Mouse (Mus musculus) CH12.LX (cell line): ENCODE measurements at regions not wholly inside any gene's neighbourhood (a gene's known extent, or its start where the extent isn't known, plus 50 kb on each side); places are given as distances from the start of the nearest gene placed in this dataset.

Experiments used
- DNase-seq: peaks from one replicate; pipeline ENCODE4 v3.0.0-alpha.2; 2013; ENCODE audit errors: extremely low read depth
- H3K27ac ChIP-seq: 2 replicates; pipeline ENCODE4 v1.5.1; 2012; ENCODE audit warnings: low read depth, mild to moderate bottlenecking, control low read depth, moderate library complexity; ENCODE audit not compliant: insufficient read depth
- H3K27me3 ChIP-seq: replicated peaks from 2 replicates; pipeline ENCODE3; 2012; ENCODE audit warnings: inconsistent platforms
- H3K36me3 ChIP-seq, 2 experiments: replicated peaks in 1 of 2; 2 replicates each; pipeline versions ENCODE3 to v1.6.1; 2012; ENCODE audit warnings: inconsistent platforms in 1 of 2, low read length in 1 of 2, mild to moderate bottlenecking in 1 of 2, mixed read lengths in 1 of 2, moderate library complexity in 1 of 2; ENCODE audit not compliant: control insufficient read depth in 1 of 2, insufficient read depth in 1 of 2
- H3K4me1 ChIP-seq, 2 experiments: 2 replicates each; pipeline ENCODE4 v1.6.1; 2012; ENCODE audit warnings: inconsistent platforms in 1 of 2, moderate library complexity in 1 of 2; ENCODE audit not compliant: insufficient read depth in 2 of 2, control insufficient read depth in 1 of 2
- H3K4me2 ChIP-seq: 2 replicates; pipeline ENCODE4 v1.6.1; 2012; ENCODE audit warnings: low read depth, mild to moderate bottlenecking, control low read depth; ENCODE audit not compliant: poor library complexity, insufficient read depth, severe bottlenecking
- H3K4me3 ChIP-seq, 3 experiments: fragments of 150-350 bp in 1 of 3; sonication (generic) in 1 of 3; replicated peaks in 1 of 3; 2 replicates each; pipeline versions ENCODE3 to v1.5.1; 2011 to 2012; ENCODE audit warnings: low read depth in 2 of 3, low read length in 2 of 3, mild to moderate bottlenecking in 2 of 3, moderate library complexity in 2 of 3, control low read depth in 1 of 3, improper control_type of control experiment in 1 of 3, inconsistent platforms in 1 of 3, mixed read lengths in 1 of 3; ENCODE audit not compliant: poor library complexity in 1 of 3
- H3K79me2 ChIP-seq: replicated peaks from 2 replicates; pipeline ENCODE4 v1.6.1; 2012; ENCODE audit warnings: mild to moderate bottlenecking, moderate library complexity; ENCODE audit not compliant: control insufficient read depth, poor library complexity, insufficient read depth, severe bottlenecking; ENCODE audit errors: extremely low read depth
- H3K9ac ChIP-seq: 2 replicates; pipeline ENCODE4 v1.6.1; 2012; ENCODE audit warnings: low read depth, mild to moderate bottlenecking, control low read depth, moderate library complexity; ENCODE audit not compliant: insufficient read depth
- H3K9me3 ChIP-seq: replicated peaks from 2 replicates; pipeline ENCODE3; 2012; ENCODE audit warnings: low read length, inconsistent platforms, mixed read lengths
- BHLHE40 ChIP-seq: IDR thresholded peaks from 2 replicates; pipeline ENCODE4 v1.6.1; 2011; ENCODE audit warnings: mild to moderate bottlenecking, low read depth, low read length, improper control_type of control experiment
- CHD1 ChIP-seq: IDR thresholded peaks from 2 replicates; pipeline ENCODE4 v1.6.1; 2012; ENCODE audit warnings: low read depth, low read length, improper control_type of control experiment, inconsistent platforms
- CHD2 ChIP-seq: IDR thresholded peaks from 2 replicates; pipeline ENCODE4 v1.6.1; 2011; ENCODE audit warnings: low read length, improper control_type of control experiment
- CTCF ChIP-seq, 2 experiments: IDR thresholded peaks in 1 of 2; conservative IDR thresholded peaks in 1 of 2; 2 replicates each; pipeline ENCODE4 v1.5.1; 2011 to 2012; ENCODE audit warnings: low read depth in 2 of 2, low read length in 2 of 2, improper control_type of control experiment in 1 of 2, inconsistent platforms in 1 of 2, mild to moderate bottlenecking in 1 of 2, moderate library complexity in 1 of 2
- E2F4 ChIP-seq: IDR thresholded peaks from 2 replicates; pipeline ENCODE4 v1.6.1; 2011; ENCODE audit warnings: low read depth, low read length, improper control_type of control experiment; ENCODE audit not compliant: insufficient replicate concordance
- ELF1 ChIP-seq: IDR thresholded peaks from 2 replicates; pipeline ENCODE4 v1.6.1; 2014; ENCODE audit warnings: low read depth, mild to moderate bottlenecking, inconsistent platforms, low read length, improper control_type of control experiment
- EP300 ChIP-seq: IDR thresholded peaks from 2 replicates; pipeline ENCODE4 v1.6.1; 2011; ENCODE audit warnings: low read length, improper control_type of control experiment
- ETS1 ChIP-seq: conservative IDR thresholded peaks from 2 replicates; pipeline ENCODE4 v1.6.1; 2012; ENCODE audit warnings: low read depth, mild to moderate bottlenecking, inconsistent platforms, low read length, improper control_type of control experiment, moderate library complexity
- GABPA ChIP-seq: IDR thresholded peaks from 2 replicates; pipeline ENCODE4 v1.6.1; 2012; ENCODE audit warnings: low read depth, low read length, improper control_type of control experiment, inconsistent platforms; ENCODE audit not compliant: insufficient replicate concordance
- HCFC1 ChIP-seq: IDR thresholded peaks from 2 replicates; pipeline ENCODE4 v1.6.1; 2012; ENCODE audit warnings: low read depth, mild to moderate bottlenecking, inconsistent platforms, low read length, improper control_type of control experiment
- IRF4 ChIP-seq: IDR thresholded peaks from 2 replicates; pipeline ENCODE4 v1.6.1; 2014; ENCODE audit warnings: low read depth, mild to moderate bottlenecking, inconsistent platforms, low read length, improper control_type of control experiment
- JUN ChIP-seq: IDR thresholded peaks from 2 replicates; pipeline ENCODE4 v1.6.1; 2011; ENCODE audit warnings: low read depth, mild to moderate bottlenecking, low read length, improper control_type of control experiment, moderate library complexity; ENCODE audit not compliant: insufficient read depth
- JUND ChIP-seq: conservative IDR thresholded peaks from 2 replicates; pipeline ENCODE4 v1.6.1; 2011; ENCODE audit warnings: low read depth, low read length, improper control_type of control experiment
- KAT2A ChIP-seq: IDR thresholded peaks from 2 replicates; pipeline ENCODE4 v1.6.1; 2012; ENCODE audit warnings: low read length, improper control_type of control experiment, inconsistent platforms; ENCODE audit not compliant: insufficient replicate concordance
- MAFK ChIP-seq: IDR thresholded peaks from 2 replicates; pipeline ENCODE4 v1.6.1; 2011; ENCODE audit warnings: low read length, improper control_type of control experiment; ENCODE audit not compliant: insufficient replicate concordance
- MAX ChIP-seq: IDR thresholded peaks from 2 replicates; pipeline ENCODE4 v1.6.1; 2011; ENCODE audit warnings: low read length, improper control_type of control experiment
- MAZ ChIP-seq: IDR thresholded peaks from 2 replicates; pipeline ENCODE4 v1.6.1; 2012; ENCODE audit warnings: low read depth, mild to moderate bottlenecking, inconsistent platforms, low read length, improper control_type of control experiment, moderate library complexity
- MEF2A ChIP-seq: IDR thresholded peaks from 2 replicates; pipeline ENCODE4 v1.6.1; 2014; ENCODE audit warnings: low read depth, mild to moderate bottlenecking, inconsistent platforms, low read length, improper control_type of control experiment, borderline replicate concordance
- MXI1 ChIP-seq: IDR thresholded peaks from 2 replicates; pipeline ENCODE4 v1.6.1; 2011; ENCODE audit warnings: mild to moderate bottlenecking, low read depth, low read length, improper control_type of control experiment
- MYC ChIP-seq: IDR thresholded peaks from 2 replicates; pipeline ENCODE4 v1.6.1; 2011; ENCODE audit warnings: low read depth, mild to moderate bottlenecking, improper control_type of control experiment, low read length
- NELFE ChIP-seq: IDR thresholded peaks from 2 replicates; pipeline ENCODE4 v1.6.1; 2011; ENCODE audit warnings: low read depth, low read length, improper control_type of control experiment
- NRF1 ChIP-seq: IDR thresholded peaks from 2 replicates; pipeline ENCODE4 v1.6.1; 2014; ENCODE audit warnings: low read depth, mild to moderate bottlenecking, inconsistent platforms, low read length, improper control_type of control experiment, moderate library complexity
- PAX5 ChIP-seq: IDR thresholded peaks from 2 replicates; pipeline ENCODE4 v1.6.1; 2012; ENCODE audit warnings: low read length, inconsistent platforms, mixed read lengths
- POLR2A ChIP-seq: IDR thresholded peaks from 2 replicates; pipeline ENCODE4 v1.6.1; 2011; ENCODE audit warnings: low read depth, mild to moderate bottlenecking, improper control_type of control experiment, low read length
- POLR2AphosphoS2 ChIP-seq: IDR thresholded peaks from 2 replicates; pipeline ENCODE4 v1.6.1; 2011; ENCODE audit warnings: low read depth, low read length, improper control_type of control experiment
- RAD21 ChIP-seq: IDR thresholded peaks from 2 replicates; pipeline ENCODE4 v1.6.1; 2011; ENCODE audit warnings: low read depth, mild to moderate bottlenecking, low read length, improper control_type of control experiment, moderate library complexity
- RCOR1 ChIP-seq: conservative IDR thresholded peaks from 2 replicates; pipeline ENCODE4 v1.6.1; 2012; ENCODE audit warnings: low read depth, mild to moderate bottlenecking, inconsistent platforms, low read length, improper control_type of control experiment
- SIN3A ChIP-seq: IDR thresholded peaks from 2 replicates; pipeline ENCODE4 v1.6.1; 2012; ENCODE audit warnings: low read length, improper control_type of control experiment, inconsistent platforms
- SMC3 ChIP-seq: IDR thresholded peaks from 2 replicates; pipeline ENCODE4 v1.6.1; 2011; ENCODE audit warnings: low read depth, low read length, improper control_type of control experiment
- TBP ChIP-seq: conservative IDR thresholded peaks from 2 replicates; pipeline ENCODE4 v1.6.1; 2011; ENCODE audit warnings: low read depth, low read length, improper control_type of control experiment
- TCF12 ChIP-seq: IDR thresholded peaks from 2 replicates; pipeline ENCODE4 v1.6.1; 2014; ENCODE audit warnings: low read depth, mild to moderate bottlenecking, inconsistent platforms, low read length, improper control_type of control experiment
- UBTF ChIP-seq: IDR thresholded peaks from 2 replicates; pipeline ENCODE4 v1.6.1; 2012; ENCODE audit warnings: low read depth, mild to moderate bottlenecking, inconsistent platforms, low read length, improper control_type of control experiment, moderate library complexity
- USF1 ChIP-seq: IDR thresholded peaks from 2 replicates; pipeline ENCODE4 v1.6.1; 2014; ENCODE audit warnings: low read depth, mild to moderate bottlenecking, inconsistent platforms, low read length, improper control_type of control experiment
- USF2 ChIP-seq: conservative IDR thresholded peaks from 2 replicates; pipeline ENCODE4 v1.6.1; 2011; ENCODE audit warnings: low read depth, low read length, improper control_type of control experiment
- ZC3H11A ChIP-seq: IDR thresholded peaks from 2 replicates; pipeline ENCODE4 v1.6.1; 2012; ENCODE audit warnings: low read depth, mild to moderate bottlenecking, inconsistent platforms, low read length, improper control_type of control experiment
- ZKSCAN1 ChIP-seq: IDR thresholded peaks from 2 replicates; pipeline ENCODE4 v1.6.1; 2012; ENCODE audit warnings: low read depth, inconsistent platforms, low read length, improper control_type of control experiment, borderline replicate concordance
- ZMIZ1 ChIP-seq: IDR thresholded peaks from 2 replicates; pipeline ENCODE4 v1.6.1; 2012; ENCODE audit warnings: low read depth, mild to moderate bottlenecking, inconsistent platforms, low read length, improper control_type of control experiment
- ZNF384 ChIP-seq: IDR thresholded peaks from 2 replicates; pipeline ENCODE4 v1.6.1; 2012; ENCODE audit warnings: low read depth, low read length, improper control_type of control experiment, inconsistent platforms
- dilution Hi-C: fragments of 300-500 bp; cut with MboI; formaldehyde crosslinking; loops from 2 replicates; pipeline ENCODE4 v1.14.3; 2020; ENCODE audit warnings: low sequenced_read_pairs; ENCODE audit not compliant: extremely low pct_unique_long_range_greater_than_20kb, extremely low pct_ligation_motif_present
- in situ Hi-C: fragments of 300-500 bp; cut with MboI; formaldehyde crosslinking; loops from 3 replicates; pipeline ENCODE4 v1.14.3; 2019; ENCODE audit warnings: low sequenced_read_pairs, low pct_ligation_motif_present, low pct_unique_long_range_greater_than_20kb, mixed read lengths

DNA sequence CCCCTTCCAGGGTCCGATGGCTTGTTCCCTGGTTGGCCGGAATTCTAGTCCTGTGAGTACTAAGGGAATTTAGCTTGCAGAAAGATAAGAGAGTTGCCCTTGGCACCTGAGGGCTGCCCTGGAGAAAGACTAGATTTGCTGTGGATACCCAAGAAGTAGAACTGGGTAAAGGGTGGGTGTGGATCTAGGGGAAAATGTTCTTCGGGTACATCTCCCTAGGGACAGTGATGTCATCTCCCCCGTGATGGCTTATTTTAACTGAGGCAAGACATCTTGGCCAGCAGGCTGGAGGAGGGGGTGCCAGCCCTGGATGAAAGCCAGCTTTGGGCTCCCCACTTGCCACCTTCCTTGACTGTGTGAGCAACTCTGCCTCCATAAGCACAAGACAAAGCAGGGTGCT is 77.5 kb downstream of the Fam43a start:
- H3K36me3 ChIP-seq: no peaks in the 10 kb centered on the region
- peak overlapping the region; percentile 63 for H3K4me2 ChIP-seq
- peaks cover 36 to 70% of the 10 kb centered on the region in 2 experiments for H3K4me1 ChIP-seq
- no peaks in the 10 kb centered on the region for H3K79me2 ChIP-seq
- peaks cover 11% of the 10 kb centered on the region for H3K9me3 ChIP-seq
- H3K27ac ChIP-seq: peak overlapping the region; percentile 94
- dilution Hi-C loops (no loop called here), in situ Hi-C loops (loop anchor here (10.0 kb wide), 2 partner anchors 72 to 388 kb away; no protein-coding TSS in a partner anchor)
- DNase-seq: peak; percentile 93
- H3K4me3 ChIP-seq: peak overlapping the region in 1 of 3 experiments; percentile 16
- H3K9ac ChIP-seq: peak overlapping the region; percentile 67
- H3K27me3 ChIP-seq: no peaks in the 10 kb centered on the region
- TF ChIP-seq JUND (peak; percentile 91), TCF12 (peak; percentile 62; the same call in 1 of the 2 replicates), USF1 (no peak), SMC3 (peak; percentile 9; the same call in 1 of the 2 replicates), POLR2A (peak; percentile 42; the same call in 1 of the 2 replicates), KAT2A (peak; percentile 69; the same call in 1 of the 2 replicates), JUN (peak; percentile 96), SIN3A (peak; percentile 57), RAD21 (no peak; the same call in none of the 2 replicates), UBTF (no peak), ZNF384 (no peak), IRF4 (peak; percentile 72; the same call in 1 of the 2 replicates), RCOR1 (peak; percentile 69; the same call in 1 of the 2 replicates), ZC3H11A (no peak), ZKSCAN1 (no peak), TBP (0 out of 2 replicates have a peak, but pooled peaks have one; percentile 3), ZMIZ1 (no peak), CHD1 (no peak), ETS1 (peak; percentile 89), MYC (no peak), USF2 (no peak), MAZ (0 out of 2 replicates have a peak, but pooled peaks have one; percentile 11), MAX (no peak), CHD2 (peak; percentile 79), CTCF (conservative IDR thresholded peaks at IDR 0.05 in 1 of 2, IDR thresholded peaks at IDR 0.05 in 1 of 2; ENCODE audit: low read depth in 2 of 2, low read length in 2 of 2) (no peak), BHLHE40 (peak; percentile 90), EP300 (peak; percentile 90), MXI1 (no peak), NRF1 (no peak), MEF2A (peak; percentile 89), GABPA (no peak), HCFC1 (no peak), MAFK (no peak), PAX5 (no peak), NELFE (peak; percentile 17; the same call in 1 of the 2 replicates), ELF1 (0 out of 2 replicates have a peak, but pooled peaks have one; percentile 13), POLR2AphosphoS2 (no peak), E2F4 (no peak)
